Mouse (Mus musculus) myocyte (in vitro differentiated cells): ENCODE measurements around the gene Gm10283.

Source experiments
- CEBPB ChIP-seq: IDR thresholded peaks from 2 replicates; pipeline ENCODE4 v1.6.1; 2011; ENCODE audit warnings: mild to moderate bottlenecking, moderate library complexity; ENCODE audit not compliant: poor library complexity, insufficient read depth, severe bottlenecking
- E2F4 ChIP-seq: IDR thresholded peaks from one replicate; pipeline ENCODE4 v1.6.1; 2011; ENCODE audit warnings: mild to moderate bottlenecking, control low read depth, moderate library complexity; ENCODE audit not compliant: insufficient read depth
- MAX ChIP-seq: IDR thresholded peaks from one replicate; pipeline ENCODE4 v1.6.1; 2011; ENCODE audit warnings: low read depth, mild to moderate bottlenecking, control low read depth
- MYOG ChIP-seq, 3 experiments: IDR thresholded peaks; one replicate each; pipeline ENCODE4 v1.6.1; 2011; ENCODE audit warnings: control low read depth in 2 of 3, low read depth in 2 of 3, mild to moderate bottlenecking in 2 of 3; ENCODE audit not compliant: insufficient read length in 2 of 3, control insufficient read depth in 1 of 3, insufficient read depth in 1 of 3
- POLR2A ChIP-seq: IDR thresholded peaks from one replicate; pipeline ENCODE4 v1.6.1; 2011; ENCODE audit warnings: low read depth, mild to moderate bottlenecking, control low read depth, moderate library complexity; ENCODE audit not compliant: insufficient read length
- TCF12 ChIP-seq: IDR thresholded peaks from one replicate; pipeline ENCODE4 v1.6.1; 2011; ENCODE audit warnings: mild to moderate bottlenecking, control low read depth; ENCODE audit not compliant: poor library complexity, insufficient read depth, severe bottlenecking
- USF1 ChIP-seq: IDR thresholded peaks from one replicate; pipeline ENCODE4 v1.6.1; 2011; ENCODE audit warnings: low read depth, mild to moderate bottlenecking, control low read depth, moderate library complexity

DNA sequence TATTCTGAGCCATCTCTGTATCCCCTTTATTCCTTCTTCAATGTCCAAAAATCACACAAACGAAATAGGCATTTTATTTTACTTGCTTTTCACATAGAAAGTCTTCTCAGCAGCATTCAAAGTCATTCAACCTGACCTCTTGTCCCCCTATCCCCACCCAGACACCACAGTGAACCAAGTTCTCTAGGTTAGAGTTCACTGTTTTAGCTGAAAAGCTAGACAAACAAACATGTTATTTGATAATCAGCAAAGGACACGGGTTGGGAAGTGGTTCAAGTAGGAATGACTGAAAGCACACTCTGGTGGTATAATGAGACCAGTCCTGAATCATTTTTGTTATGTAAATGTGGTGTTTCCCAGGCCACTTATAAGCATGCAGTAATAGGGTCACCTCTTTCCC is 31.9 kb upstream of the Gm10283 start:
- no peak for TF ChIP-seq POLR2A
- no peak for TF ChIP-seq USF1
- TF ChIP-seq CEBPB: no peak
- no peak for TF ChIP-seq TCF12
- no peak for TF ChIP-seq E2F4
- TF ChIP-seq MAX: no peak
- TF ChIP-seq MYOG (IDR thresholded peaks at IDR 0.05; ENCODE audit: control insufficient read depth in 1 of 3, insufficient read depth in 1 of 3, insufficient read length in 2 of 3, low read depth in 2 of 3): no peak
